Mouse (Mus musculus) right cerebral cortex, postnatal 14 days (tissue): ENCODE results near the gene Scn2a.
"Not testable (repeated sequence)": the region's sequence is repeated elsewhere in the genome, so short reads cannot be mapped to it uniquely, and the experiment has no call there.

ENCODE experiments used
- DNase-seq: peaks from one replicate; pipeline ENCODE4 v3.0.0; 2022

Gene Scn2a

GRCm38 (mm10) chr2:65701175-65701574 lies 80.6 kb downstream of the Scn2a start:
- no peak for DNase-seq

DNA sequence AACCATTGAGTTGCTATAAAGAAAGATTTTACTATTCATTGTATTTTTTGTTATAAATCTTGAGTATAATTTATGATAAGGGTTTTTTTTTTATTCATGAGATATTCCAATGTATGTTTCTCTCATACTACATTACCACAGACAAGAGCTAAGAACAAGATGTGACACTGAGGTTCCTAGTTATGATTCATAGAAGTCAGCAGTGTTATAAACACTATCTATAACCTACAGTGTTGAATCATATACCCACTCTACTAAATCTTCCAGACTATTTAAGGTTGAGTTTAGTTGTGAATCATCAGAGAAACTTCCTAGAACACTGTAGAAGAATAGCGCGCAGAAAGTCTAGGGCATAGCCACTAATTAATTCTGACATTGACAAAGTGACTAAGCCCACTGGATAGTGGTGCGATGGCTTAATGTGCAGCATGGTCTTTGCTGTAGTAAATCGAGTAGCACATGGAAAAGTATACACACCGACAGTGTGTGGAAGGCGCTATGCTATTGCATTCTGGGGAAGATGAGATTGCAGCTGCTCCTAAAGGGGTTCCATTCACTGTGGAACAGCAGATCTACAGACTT lies 101.7 kb downstream of the Scn2a start:
- no peak for DNase-seq

DNA sequence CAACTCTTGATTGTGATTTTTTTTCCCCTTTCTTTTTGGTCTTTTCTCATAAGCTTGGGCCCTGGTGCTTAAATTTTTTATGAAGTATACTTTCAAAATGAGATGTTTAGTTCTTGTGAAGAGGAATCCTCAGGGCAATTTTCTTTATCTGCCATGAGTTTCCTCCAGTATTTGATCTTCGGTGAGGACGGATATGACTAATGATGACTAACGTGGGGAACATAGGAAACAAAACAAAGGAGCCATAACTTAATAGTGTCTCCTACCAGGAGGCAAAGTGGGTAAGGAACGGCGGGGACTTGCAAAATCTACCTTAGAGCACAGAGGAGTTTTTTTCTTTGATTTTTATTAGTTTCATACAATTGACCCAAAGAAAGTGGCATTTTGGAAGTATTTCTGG lies 124.8 kb downstream of the Scn2a start:
- no peak for DNase-seq

DNA sequence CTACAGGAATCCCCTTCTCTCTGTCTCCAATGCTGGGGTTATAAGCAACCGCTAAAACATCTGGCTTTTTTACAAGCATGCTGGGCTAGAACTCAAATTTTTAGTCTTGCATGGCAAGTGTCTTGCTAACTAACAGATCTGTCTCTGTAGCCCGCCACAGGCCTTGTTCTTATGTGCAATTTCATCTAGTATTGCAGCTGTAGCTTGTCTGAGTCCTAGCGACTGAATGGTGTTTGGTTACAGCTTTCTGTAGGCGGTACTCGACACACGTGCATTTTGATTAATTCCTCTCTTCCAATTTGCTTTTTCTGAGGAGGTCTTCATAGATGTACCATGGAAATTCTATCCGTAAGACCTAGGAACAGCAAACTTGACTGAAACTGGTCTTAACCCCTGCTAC lies 161.9 kb downstream of the Scn2a start:
- DNase-seq, result no peak

- DNase-seq, result no peak
Measured at GRCm38 (mm10) chr2:65783392-65783791, 162.8 kb downstream of the Scn2a start.

- DNase-seq, result no peak
Measured at GRCm38 (mm10) chr2:65792516-65792915, 171.9 kb downstream of the Scn2a start.

DNA sequence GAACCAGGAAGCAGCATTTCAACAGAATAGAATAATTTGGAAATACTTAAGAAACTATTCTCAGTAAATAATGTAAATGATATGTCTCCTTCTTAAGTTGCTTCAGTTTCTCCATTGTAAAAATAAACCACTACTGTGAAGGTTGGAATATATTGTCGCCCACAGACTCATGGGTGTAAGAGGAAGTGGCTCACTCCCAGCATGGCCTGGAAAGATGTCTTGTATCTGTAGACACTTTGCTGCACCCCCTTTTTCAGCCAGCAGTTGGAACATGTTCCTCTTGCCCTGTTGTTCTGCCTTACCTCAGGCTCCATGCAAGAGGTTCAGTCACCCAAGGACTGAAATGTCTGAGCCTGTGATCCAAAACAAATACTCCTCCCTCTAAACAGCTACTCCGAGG lies 173.0 kb downstream of the Scn2a start:
- peak; percentile 8 for DNase-seq

DNA sequence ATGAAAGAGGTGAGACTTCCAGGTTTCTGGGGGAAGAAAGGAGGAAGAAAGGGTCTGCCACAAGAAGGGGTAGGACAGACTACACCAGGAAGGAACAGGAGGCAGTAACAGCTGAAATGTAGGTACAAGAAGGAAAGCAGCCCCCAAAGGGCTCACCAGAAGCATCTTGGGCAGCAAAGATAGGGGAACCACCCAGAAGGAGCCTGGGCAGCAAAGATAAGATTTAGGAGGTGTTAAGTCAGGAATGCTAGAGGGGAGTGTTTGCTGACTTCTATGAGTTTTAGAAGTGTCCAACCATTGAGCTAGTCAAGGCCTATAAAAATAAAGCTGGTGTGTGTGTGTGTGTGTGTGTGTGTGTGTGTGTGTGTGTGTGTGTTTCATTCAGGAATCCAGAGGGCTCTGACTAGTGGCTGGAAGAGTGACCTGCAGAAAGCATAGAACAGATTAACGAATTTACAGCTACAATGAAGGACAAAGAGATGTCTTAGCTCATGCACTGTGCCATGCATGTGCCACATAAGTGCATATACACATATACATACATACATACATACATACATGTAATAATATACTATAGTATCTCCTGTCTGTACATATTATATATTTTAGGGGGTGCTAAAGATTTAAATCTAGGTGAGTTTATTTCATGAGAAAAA lies 180.6 kb downstream of the Scn2a start:
- DNase-seq, result no peak

DNA sequence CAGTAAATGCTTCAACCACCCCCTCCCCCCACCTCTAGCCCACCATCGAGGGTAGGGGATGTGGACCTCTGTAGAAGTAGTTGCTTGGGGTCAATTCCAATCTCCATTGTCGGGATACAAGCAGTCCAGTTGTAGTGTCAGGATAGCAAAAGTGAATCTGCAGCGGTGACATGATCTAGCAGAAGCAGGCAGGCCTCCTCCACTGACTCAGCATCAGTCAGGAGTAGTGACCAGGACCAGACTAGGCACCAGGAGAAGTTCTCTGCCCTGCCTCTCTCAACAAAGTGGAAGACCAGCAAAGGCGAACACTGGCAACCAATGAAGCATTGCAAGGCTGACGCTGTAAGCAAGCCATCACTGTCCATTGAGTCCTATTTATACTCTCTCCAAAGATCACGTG lies 186.0 kb downstream of the Scn2a start:
- no peak for DNase-seq

GRCm38 (mm10) chr2:65811203-65811602 lies 190.6 kb downstream of the Scn2a start:
- not testable (repeated sequence) for DNase-seq
